Mouse (Mus musculus): Measurements from ENCODE around the gene Optn.

DNA sequence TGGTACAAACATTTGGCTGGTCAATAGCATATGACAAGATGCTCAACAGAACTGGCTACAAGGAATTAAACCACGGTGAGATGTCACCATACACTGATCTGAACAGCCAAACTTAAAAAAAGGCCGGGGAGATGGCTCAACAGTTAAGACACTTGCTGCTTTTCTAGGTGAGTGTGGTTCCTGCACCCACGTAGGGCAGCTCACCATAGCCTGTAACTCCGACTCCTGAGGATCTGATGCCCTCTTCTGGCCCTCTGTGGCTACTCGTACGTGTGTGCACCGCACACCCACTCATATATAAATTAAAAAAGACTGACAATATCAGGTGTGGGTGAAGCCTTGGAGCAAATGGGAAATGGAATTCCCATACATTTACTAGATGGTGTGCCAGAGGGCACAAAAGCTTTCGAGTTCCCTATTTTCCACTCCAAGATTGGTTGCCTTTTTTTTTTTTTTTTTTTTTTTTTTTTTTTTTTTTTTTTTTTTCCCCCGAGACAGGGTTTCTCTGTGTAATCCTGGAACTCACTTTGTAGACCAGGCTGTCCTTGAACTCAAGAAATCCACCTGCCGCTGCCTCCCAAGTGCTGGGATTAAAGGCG lies 74.9 kb downstream of the Optn start:
- TF ChIP-seq CTCF (IDR thresholded peaks at IDR 0.05; ENCODE audit: low read depth, low read length): peak; percentile 60
- no peak for TF ChIP-seq POLR2A (IDR thresholded peaks at IDR 0.05; ENCODE audit: insufficient read depth, low read length)

Data from ES-Bruce4 (cell line).